Mouse (Mus musculus) neural tube, embryonic 14.5 days (tissue): ENCODE data around the gene Cdkl3. TPM values are rescaled to one million over a fixed set of nuclear protein-coding genes. Genes with fewer than 3 reads are reported as not detected.

Experiments
- ATAC-seq: fragments of 200-750 bp; cut with Nextera tagmentation; 2 replicates; pipeline ENCODE4 v1.8.0; 2017; ENCODE audit warnings: low read depth, mild to moderate bottlenecking, moderate TSS enrichment, moderate library complexity
- H3K27ac ChIP-seq: fragments of 300-500 bp; sonication (generic); 2 replicates; pipeline ENCODE4 v1.5.1; 2014; ENCODE audit warnings: low read depth, mild to moderate bottlenecking, control low read depth, low read length, moderate library complexity, mixed read lengths
- H3K27me3 ChIP-seq: fragments of 300-500 bp; sonication (generic); 2 replicates; pipeline ENCODE4 v1.6.1; 2014; ENCODE audit warnings: low read length; ENCODE audit not compliant: control insufficient read depth, insufficient read depth
- H3K36me3 ChIP-seq: fragments of 300-500 bp; sonication (generic); 2 replicates; pipeline ENCODE4 v1.6.1; 2014; ENCODE audit warnings: low read length, mixed read lengths; ENCODE audit not compliant: control insufficient read depth, insufficient read depth
- H3K4me1 ChIP-seq: fragments of 300-500 bp; sonication (generic); 2 replicates; pipeline ENCODE4 v1.6.1; 2014; ENCODE audit warnings: low read length; ENCODE audit not compliant: control insufficient read depth, insufficient read depth
- H3K4me2 ChIP-seq: fragments of 300-500 bp; sonication (generic); 2 replicates; pipeline ENCODE4 v1.6.1; 2014; ENCODE audit warnings: mild to moderate bottlenecking, low read depth, low read length, control low read depth
- H3K4me3 ChIP-seq: fragments of 300-500 bp; sonication (generic); 2 replicates; pipeline ENCODE4 v1.5.1; 2014; ENCODE audit warnings: low read depth, low read length, control low read depth, mixed read lengths
- H3K9ac ChIP-seq: fragments of 300-500 bp; sonication (generic); replicated peaks from 2 replicates; pipeline ENCODE4 v1.6.1; 2014; ENCODE audit warnings: low read depth, mild to moderate bottlenecking, control low read depth, low read length, mixed read lengths
- H3K9me3 ChIP-seq: fragments of 300-500 bp; sonication (generic); 2 replicates; pipeline ENCODE4 v1.6.1; 2016; ENCODE audit warnings: low read length; ENCODE audit not compliant: control insufficient read depth
- WGBS: fragments of 180-500 bp; shearing (Covaris S2); extraction: QIAGEN DNeasy Blood & Tissue Kit; methylation state at CpG from one replicate; pipeline ENCODE4 v1.1.7; 2014; 5-methylcytosine and 5-hydroxymethylcytosine counted together
- polyA plus RNA-seq: library from polyadenylated mRNA; unstranded; fragments of >200 nt; fragmentation: Nextera tagmentation; extraction: Ambion mirVana; gene quantifications from 2 replicates; pipeline ENCODE4 v1.2.1, GENCODE M21; 2014

Gene Cdkl3
- polyA plus RNA-seq, 1 experiment from 2014 or later, result 29.5 TPM

DNA sequence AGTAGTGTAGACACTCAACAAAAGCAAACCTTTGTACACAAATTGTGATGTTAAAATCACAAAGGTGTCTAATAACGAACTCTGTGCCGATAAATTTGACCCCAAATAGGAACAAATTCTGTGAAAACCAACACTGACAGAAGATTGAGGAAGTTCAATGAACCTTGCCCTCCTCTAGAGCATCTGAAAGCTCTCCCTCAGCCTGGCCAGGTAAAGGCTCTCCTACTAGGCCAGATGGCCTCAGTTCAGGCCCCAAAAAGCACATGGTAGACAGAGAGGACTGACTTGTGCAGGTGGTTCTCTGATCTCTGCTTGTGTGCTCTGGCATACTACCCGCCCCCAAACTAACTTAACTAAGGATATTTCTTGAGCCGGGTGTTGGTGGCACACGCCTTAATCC lies 58.4 kb downstream of the Cdkl3 start:
- H3K27ac ChIP-seq, result no peak overlapping the region
- H3K4me1 ChIP-seq, result no peaks in the 10 kb centered on the region
- no peak overlapping the region for H3K9ac ChIP-seq
- no peaks in the 10 kb centered on the region for H3K9me3 ChIP-seq
- no peaks in the 10 kb centered on the region for H3K27me3 ChIP-seq
- WGBS, result 98% methylated on average over 5 of the region's 5 CpGs
- H3K36me3 ChIP-seq, result no peaks in the 10 kb centered on the region
- no peak overlapping the region for H3K4me2 ChIP-seq
- no peak for ATAC-seq
- no peak overlapping the region for H3K4me3 ChIP-seq

DNA sequence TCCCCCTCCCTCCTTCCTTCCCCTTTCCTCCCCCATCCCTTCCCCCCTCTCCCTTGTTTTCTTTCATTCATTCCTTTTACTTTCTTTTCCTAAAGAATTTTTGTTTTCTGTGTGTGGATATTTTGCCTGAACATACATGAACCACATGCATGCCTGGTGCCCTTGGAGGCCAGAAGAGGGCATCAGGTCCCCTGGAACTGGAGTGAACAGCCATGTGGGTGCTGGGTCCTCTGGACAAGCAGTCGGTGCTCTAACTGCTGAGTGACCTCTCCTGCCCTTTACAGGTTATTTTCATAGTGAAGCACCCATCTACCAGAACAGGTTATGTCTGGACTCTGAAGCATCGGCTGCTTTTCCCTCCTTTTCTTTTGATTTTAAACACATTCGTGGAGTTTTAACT lies 60.4 kb downstream of the Cdkl3 start:
- Histone ChIP-seq H3K9ac (no peak overlapping the region), H3K4me1 (no peaks in the 10 kb centered on the region), H3K4me2 (no peak overlapping the region), H3K4me3 (no peak overlapping the region), H3K27ac (no peak overlapping the region), H3K36me3 (no peaks in the 10 kb centered on the region), H3K27me3 (no peaks in the 10 kb centered on the region), H3K9me3 (no peaks in the 10 kb centered on the region)
- 49% methylated on average over 3 of the region's 3 CpGs for WGBS
- ATAC-seq, result no peak

DNA sequence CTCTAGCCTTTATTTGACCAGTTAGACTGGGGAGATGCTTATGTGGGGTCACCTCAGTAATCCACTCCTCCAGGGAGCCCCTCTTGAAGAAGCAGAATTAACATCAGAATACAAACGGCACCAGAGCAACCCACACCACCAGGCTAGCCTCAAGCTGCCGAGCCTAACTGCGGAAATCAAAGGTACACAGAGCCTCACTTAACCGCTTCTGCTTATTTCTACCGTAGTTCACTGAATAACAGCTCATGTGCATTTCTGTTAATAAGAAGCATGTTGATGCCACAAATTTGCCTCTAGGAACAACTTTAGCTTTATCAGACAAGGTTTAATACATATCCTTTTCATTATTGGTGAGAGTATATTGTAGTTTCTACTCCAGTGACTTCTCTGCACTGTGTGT lies 61.8 kb downstream of the Cdkl3 start:
- no peak overlapping the region for H3K4me3 ChIP-seq
- 6% methylated on average over 5 of the region's 5 CpGs for WGBS
- ATAC-seq, result no peak
- H3K9ac ChIP-seq, result no peak overlapping the region
- no peak overlapping the region for H3K4me2 ChIP-seq
- H3K4me1 ChIP-seq, result no peaks in the 10 kb centered on the region
- no peaks in the 10 kb centered on the region for H3K36me3 ChIP-seq
- no peaks in the 10 kb centered on the region for H3K9me3 ChIP-seq
- H3K27me3 ChIP-seq, result no peaks in the 10 kb centered on the region
- H3K27ac ChIP-seq, result no peak overlapping the region

DNA sequence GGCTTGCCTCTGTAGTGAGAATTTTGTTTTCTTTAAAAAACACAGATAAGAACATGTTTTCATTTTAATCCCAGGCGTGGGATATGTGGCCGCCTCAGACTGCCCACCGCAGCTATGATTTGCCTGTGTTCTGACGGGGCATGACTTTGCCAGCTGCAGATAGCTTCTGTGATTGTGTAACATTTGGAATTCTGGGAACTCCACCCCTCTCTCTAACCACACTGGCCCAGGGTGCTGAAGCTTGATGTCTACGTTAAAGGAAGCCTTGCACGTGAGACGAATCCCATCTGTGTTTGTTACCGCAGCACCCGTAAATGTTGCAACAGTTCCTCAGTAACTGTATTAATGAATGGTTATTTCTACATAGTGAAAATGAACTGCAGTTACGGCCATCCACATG lies 67.7 kb downstream of the Cdkl3 start:
- Histone ChIP-seq H3K4me1 (peaks cover 5% of the 10 kb centered on the region; the same call in 1 of the 2 replicates), H3K9me3 (no peaks in the 10 kb centered on the region), H3K4me2 (no peak overlapping the region), H3K27ac (no peak overlapping the region), H3K27me3 (no peaks in the 10 kb centered on the region), H3K4me3 (no peak overlapping the region), H3K36me3 (no peaks in the 10 kb centered on the region), H3K9ac (no peak overlapping the region)
- ATAC-seq, result no peak
- 88% methylated on average over 10 of the region's 10 CpGs for WGBS

DNA sequence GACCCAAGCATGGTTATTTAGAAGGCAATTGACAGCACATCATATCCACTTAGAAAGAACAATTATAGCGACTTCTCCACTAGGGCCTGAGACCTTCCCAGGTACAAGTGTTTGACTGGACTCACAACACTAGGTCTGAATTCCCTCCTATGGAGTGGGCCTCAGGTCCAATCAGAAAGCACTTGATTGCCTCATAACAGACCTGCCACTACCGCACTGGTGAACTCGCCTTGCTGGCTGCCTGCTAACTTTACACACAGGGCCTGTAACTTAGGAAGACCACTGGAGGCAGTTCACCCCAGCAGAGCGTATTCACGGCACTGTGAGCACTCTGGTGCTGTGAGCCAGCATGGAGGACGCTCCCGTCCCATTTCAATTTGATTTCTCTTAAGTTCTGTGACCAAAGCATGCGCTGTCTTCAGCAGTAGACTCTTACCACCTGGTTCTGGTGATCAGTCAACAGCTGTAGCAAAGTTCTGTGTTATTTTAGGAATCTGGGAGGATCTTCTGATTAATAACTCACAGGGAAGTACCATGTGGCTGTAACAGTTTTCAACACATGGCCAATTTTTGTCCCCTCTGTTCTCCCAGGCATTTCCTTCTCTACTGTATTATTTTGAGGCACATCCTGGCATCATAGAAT lies 69.6 kb downstream of the Cdkl3 start:
- 74% methylated on average over 8 of the region's 8 CpGs for WGBS
- H3K36me3 ChIP-seq, result no peaks in the 10 kb centered on the region
- no peak overlapping the region for H3K9ac ChIP-seq
- no peak overlapping the region for H3K4me3 ChIP-seq
- no peaks in the 10 kb centered on the region for H3K9me3 ChIP-seq
- H3K27me3 ChIP-seq, result no peaks in the 10 kb centered on the region
- no peak overlapping the region for H3K4me2 ChIP-seq
- ATAC-seq, result no peak
- peaks cover 5% of the 10 kb centered on the region; the same call in 1 of the 2 replicates for H3K4me1 ChIP-seq
- no peak overlapping the region for H3K27ac ChIP-seq

DNA sequence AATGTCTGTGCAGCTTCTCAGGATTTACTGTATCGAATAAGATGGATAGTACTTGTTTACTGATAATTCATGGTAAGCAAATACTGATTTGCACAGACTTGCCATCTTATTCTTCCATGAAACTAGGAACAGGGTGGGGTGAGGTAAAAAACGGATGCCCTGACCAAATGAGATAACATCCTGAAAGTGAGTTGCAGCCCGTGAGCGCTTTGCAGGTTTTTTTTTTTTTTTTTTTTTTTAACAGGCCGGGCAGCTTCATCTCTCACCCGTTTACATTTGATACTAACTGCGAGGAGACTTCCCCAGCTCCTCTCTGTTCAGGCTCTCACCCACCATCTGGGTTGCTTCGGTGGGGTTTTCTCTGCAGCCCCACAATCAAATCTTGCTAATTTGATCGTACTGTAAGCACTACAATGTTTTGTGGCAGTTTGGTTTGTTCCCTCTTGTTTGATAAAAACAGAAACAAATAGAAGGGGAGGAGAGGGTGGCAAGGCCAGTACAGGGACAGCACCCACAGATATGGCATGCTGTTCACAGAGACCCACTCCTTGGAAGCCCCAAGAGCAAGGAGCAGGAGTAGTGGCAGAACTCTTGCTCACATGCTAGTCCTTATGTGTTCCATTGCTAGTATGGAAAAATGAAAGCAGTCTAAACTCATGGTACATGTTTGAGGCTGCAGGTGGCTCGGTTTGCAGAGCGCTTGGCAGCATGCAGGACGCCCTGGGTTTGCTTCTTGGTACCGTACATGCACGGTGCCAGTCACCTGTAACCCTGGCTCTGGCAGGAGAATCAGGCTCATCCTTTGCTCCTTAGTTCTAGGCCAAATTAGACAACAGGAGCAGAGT lies 70.8 kb downstream of the Cdkl3 start:
- H3K9ac ChIP-seq, result no peak overlapping the region
- H3K36me3 ChIP-seq, result no peaks in the 10 kb centered on the region
- H3K4me2 ChIP-seq, result no peak overlapping the region
- peaks cover 5% of the 10 kb centered on the region; the same call in 1 of the 2 replicates for H3K4me1 ChIP-seq
- no peaks in the 10 kb centered on the region for H3K9me3 ChIP-seq
- no peak overlapping the region for H3K27ac ChIP-seq
- no peak overlapping the region for H3K4me3 ChIP-seq
- H3K27me3 ChIP-seq, result no peaks in the 10 kb centered on the region
- WGBS, result 79% methylated on average over 14 of the region's 14 CpGs
- ATAC-seq, result no peak

DNA sequence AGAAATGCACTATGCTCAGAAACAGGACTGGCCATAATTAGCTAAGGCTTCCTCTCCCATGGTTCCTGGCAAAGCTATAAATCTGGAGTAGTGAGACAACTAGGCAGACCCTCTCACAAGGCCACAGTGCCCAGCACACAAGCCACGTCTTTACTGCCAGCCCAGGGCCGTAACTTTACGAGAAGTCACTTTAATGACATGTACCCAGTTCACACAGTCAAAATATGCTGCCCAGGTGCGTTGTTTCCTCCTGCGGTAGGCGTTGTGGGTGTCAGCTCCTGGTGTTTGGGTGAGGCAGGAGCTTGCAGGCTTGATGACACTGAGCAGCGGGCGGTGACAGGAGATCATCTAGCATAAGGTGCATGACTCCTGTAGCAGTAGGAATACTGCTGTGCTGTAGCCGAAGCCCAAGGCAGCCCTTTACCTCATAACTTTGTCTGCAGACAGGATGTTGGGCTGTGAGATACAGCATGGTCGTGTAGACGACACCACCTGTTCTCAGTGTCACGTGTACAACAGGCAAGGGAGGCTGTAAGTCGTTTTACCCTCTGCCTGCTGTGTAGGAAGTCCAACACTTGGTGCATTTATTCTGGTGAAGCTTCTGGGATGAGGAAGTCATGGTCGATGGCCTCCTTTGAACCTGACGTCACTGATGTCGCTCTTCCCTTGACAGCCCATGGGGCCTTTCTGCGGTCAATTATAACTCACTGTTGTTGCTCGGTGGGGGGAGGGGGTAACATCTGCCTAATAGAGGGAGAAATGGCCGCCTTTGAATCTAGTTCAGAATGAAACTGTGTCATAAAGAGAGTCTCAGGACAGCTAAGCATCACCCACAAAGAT lies 72.0 kb downstream of the Cdkl3 start:
- 60% methylated on average over 19 of the region's 19 CpGs for WGBS
- Histone ChIP-seq H3K4me2 (no peak overlapping the region), H3K4me3 (no peak overlapping the region), H3K36me3 (no peaks in the 10 kb centered on the region), H3K27ac (no peak overlapping the region), H3K27me3 (no peaks in the 10 kb centered on the region), H3K9ac (no peak overlapping the region), H3K9me3 (no peaks in the 10 kb centered on the region), H3K4me1 (peaks cover 5% of the 10 kb centered on the region; the same call in 1 of the 2 replicates)
- ATAC-seq, result no peak

DNA sequence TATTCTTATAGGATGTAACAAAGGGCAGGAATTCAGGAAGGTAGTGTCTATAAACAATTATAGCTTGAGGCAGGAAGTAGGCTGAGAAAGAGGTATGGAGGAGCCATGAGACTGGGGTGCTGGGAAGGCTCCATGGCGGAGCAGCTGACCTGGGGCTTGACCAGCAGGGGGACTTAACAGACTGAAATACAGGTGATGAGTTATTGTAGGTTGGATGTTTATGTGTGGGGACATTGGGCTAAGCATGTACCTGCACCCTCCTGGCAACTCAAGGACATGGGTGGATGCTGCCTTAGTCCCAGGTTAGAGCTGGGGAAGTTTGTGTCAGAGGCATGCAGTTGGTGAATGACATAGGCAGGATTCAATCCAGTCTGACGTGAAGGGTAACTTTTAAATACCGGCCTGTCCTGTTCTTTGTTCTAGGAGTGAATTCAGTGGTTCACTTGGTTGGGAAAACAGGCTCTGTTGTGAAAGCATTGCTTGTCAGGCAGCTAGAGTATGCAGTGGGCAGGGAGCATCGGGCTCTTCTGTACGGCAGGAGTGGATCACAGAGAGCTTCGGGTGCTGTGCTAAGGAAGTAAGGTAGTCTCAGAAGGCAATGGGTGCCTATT lies 72.8 kb downstream of the Cdkl3 start:
- Histone ChIP-seq H3K4me2 (no peak overlapping the region), H3K9ac (no peak overlapping the region), H3K4me3 (no peak overlapping the region), H3K36me3 (no peaks in the 10 kb centered on the region), H3K4me1 (peaks cover 5% of the 10 kb centered on the region; the same call in 1 of the 2 replicates), H3K9me3 (no peaks in the 10 kb centered on the region), H3K27me3 (no peaks in the 10 kb centered on the region), H3K27ac (no peak overlapping the region)
- no peak for ATAC-seq
- 84% methylated on average over 6 of the region's 6 CpGs for WGBS
